ENCODE assay signal across 8 mouse cellular contexts in the genomic region with DNA sequence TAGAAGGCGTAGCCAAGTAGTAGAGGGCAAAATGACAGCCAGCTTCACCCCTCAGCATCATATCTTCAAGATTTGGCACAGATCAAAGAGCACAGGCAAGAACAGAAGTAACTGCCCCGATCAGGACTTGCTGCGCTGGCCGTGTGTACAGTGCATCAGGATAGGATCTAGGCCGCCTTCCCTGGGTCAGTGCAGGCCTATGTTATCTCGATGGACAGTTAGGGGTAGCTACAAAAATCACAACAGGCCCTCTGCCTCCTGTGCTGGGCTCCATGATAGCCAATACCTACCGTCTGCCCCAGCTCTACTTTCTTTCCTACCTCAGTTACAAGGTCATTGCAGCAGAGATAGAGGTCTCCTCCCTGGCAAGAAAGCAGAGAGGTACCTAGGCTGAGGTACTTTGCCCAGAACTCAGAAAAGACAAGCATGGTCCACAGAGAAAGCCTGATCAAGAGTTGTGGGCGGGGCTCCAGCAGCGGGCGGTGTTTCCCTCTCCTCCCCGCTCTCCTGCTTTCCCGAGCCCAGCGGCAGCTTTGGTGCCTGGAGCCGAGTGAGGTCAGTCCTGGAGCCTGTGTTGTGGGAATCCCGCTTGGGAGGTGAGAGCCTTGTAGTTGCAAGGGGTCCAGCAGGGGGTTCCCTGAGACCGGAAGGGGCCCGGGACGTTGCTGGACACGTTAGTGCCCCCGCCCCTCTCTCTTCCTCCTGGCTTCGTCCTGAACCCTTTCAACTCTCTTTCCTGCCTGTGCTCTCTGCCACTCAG. TPM values are rescaled to one million over a fixed set of nuclear protein-coding genes. Genes with fewer than 3 reads are reported as not detected.
A peak's percentile ranks its signal among the peaks of the same experiment; 100 is the strongest.
DNase-seq lines count a peak whose midpoint lies in the region; ATAC-seq lines count a peak whose summit lies in the region.

Gene Tlr5 (plus strand): TSS at position 502 of the 760 bp plus-strand sequence.

- peaks cover 30% of the 10 kb centered on the region for H3K4me1 ChIP-seq in hindbrain, embryonic 12.5 days
- H3K4me1 ChIP-seq in limb, embryonic 15.5 days: peaks cover 48% of the 10 kb centered on the region
- peaks cover 32% of the 10 kb centered on the region for H3K4me1 ChIP-seq in midbrain, embryonic 14.5 days (ENCODE audit: control insufficient read depth, insufficient read depth, low read length)

- H3K4me2 ChIP-seq in hindbrain, embryonic 12.5 days (replicated peaks): peak within 1 kb of the TSS; percentile 70
- peak within 1 kb of the TSS; percentile 88 for H3K4me2 ChIP-seq in limb, embryonic 15.5 days
- H3K4me2 ChIP-seq in midbrain, embryonic 14.5 days (ENCODE audit: low read length): peak within 1 kb of the TSS; percentile 47

- peak; percentile 18 for DNase-seq in thymus, postnatal 14 days
- no peak for DNase-seq in thymus, postnatal 25 days
- DNase-seq in forelimb bud, embryonic 11.5 days (ENCODE audit: low read depth, low spot score): peak; percentile 40
- DNase-seq in midbrain, embryonic 14.5 days: peak; percentile 67
- DNase-seq in urinary bladder, postnatal 25 days (ENCODE audit: low spot score): peak; percentile 56
- no peak for DNase-seq in layer of hippocampus, adult 9-10 months (ENCODE audit: low spot score)

- H3K9me3 ChIP-seq in hindbrain, embryonic 12.5 days (replicated peaks): no peaks in the 10 kb centered on the region
- H3K9me3 ChIP-seq in limb, embryonic 15.5 days: no peaks in the 10 kb centered on the region
- H3K9me3 ChIP-seq in midbrain, embryonic 14.5 days (ENCODE audit: control insufficient read depth, low read length): no peaks in the 10 kb centered on the region

- H3K9ac ChIP-seq in hindbrain, embryonic 12.5 days: peak within 1 kb of the TSS; percentile 50
- peak within 1 kb of the TSS; percentile 57 for H3K9ac ChIP-seq in limb, embryonic 15.5 days
- peak within 1 kb of the TSS; percentile 25; the same call in 1 of the 2 replicates for H3K9ac ChIP-seq in midbrain, embryonic 14.5 days (replicated peaks; ENCODE audit: low read length)

- ATAC-seq in hindbrain, embryonic 12.5 days (ENCODE audit: low FRiP score): peak; percentile 32; the same call in 1 of the 2 replicates
- ATAC-seq in limb, embryonic 15.5 days (ENCODE audit: insufficient number of reproducible peaks, low FRiP score, low TSS enrichment, low read depth): no peak
- no peak for ATAC-seq in midbrain, embryonic 14.5 days (ENCODE audit: low FRiP score, low TSS enrichment)

- H3K36me3 ChIP-seq in hindbrain, embryonic 12.5 days: no peaks in the 10 kb centered on the region
- H3K36me3 ChIP-seq in limb, embryonic 15.5 days: no peaks in the 10 kb centered on the region
- no peaks in the 10 kb centered on the region for H3K36me3 ChIP-seq in midbrain, embryonic 14.5 days (ENCODE audit: control insufficient read depth, insufficient read depth, low read length)

- H3K4me3 ChIP-seq in hindbrain, embryonic 12.5 days: peak within 1 kb of the TSS; percentile 36
- H3K4me3 ChIP-seq in limb, embryonic 15.5 days: peak within 1 kb of the TSS; percentile 51
- peak within 1 kb of the TSS; percentile 18 for H3K4me3 ChIP-seq in midbrain, embryonic 14.5 days (replicated peaks; ENCODE audit: low read depth, low read length)

- peaks cover 12% of the 10 kb centered on the region for H3K27me3 ChIP-seq in hindbrain, embryonic 12.5 days
- no peaks in the 10 kb centered on the region for H3K27me3 ChIP-seq in limb, embryonic 15.5 days
- no peaks in the 10 kb centered on the region for H3K27me3 ChIP-seq in midbrain, embryonic 14.5 days (ENCODE audit: control insufficient read depth, insufficient read depth, low read length)

- H3K27ac ChIP-seq in hindbrain, embryonic 12.5 days: no peak within 1 kb of the TSS; the same call in 1 of the 2 replicates
- peak within 1 kb of the TSS; percentile 54 for H3K27ac ChIP-seq in limb, embryonic 15.5 days
- H3K27ac ChIP-seq in midbrain, embryonic 14.5 days (replicated peaks; ENCODE audit: low read depth, low read length): peak within 1 kb of the TSS; percentile 43; the same call in 1 of the 2 replicates

- WGBS in hindbrain, embryonic 12.5 days: 20% methylated on average over 21 of the region's 21 CpGs
- WGBS in limb, embryonic 15.5 days: 16% methylated on average over 21 of the region's 21 CpGs
- 22% methylated on average over 21 of the region's 21 CpGs for WGBS in midbrain, embryonic 14.5 days

RNA-seq across cellular contexts. Expression of gene Tlr5, which starts in this region (rescaled TPM):
- polyA plus RNA-seq in hindbrain, embryonic 12.5 days (2016; fragmentation: Nextera tagmentation; extraction: Ambion mirVana): 0.23 and 0.56 TPM in 2 replicates
- 2.1 and 2.3 TPM in 2 replicates for polyA plus RNA-seq in limb, embryonic 15.5 days (2015; fragmentation: Nextera tagmentation; extraction: Ambion mirVana)
- 0.09 and 0.25 TPM in 2 replicates for polyA plus RNA-seq in midbrain, embryonic 14.5 days (2014; fragmentation: Nextera tagmentation; extraction: Ambion mirVana)

Comparison
In these comparisons a context has a peak if more than half of its experiments do, and no peak if none do; other contexts are left out.
1. DNase-seq: peak in thymus, postnatal 14 days (single experiment), forelimb bud, embryonic 11.5 days (single experiment) and urinary bladder, postnatal 25 days (single experiment); none in thymus, postnatal 25 days (single experiment) and layer of hippocampus, adult 9-10 months (single experiment).
2. Peak in ATAC-seq, H3K4me3 ChIP-seq, H3K9ac ChIP-seq and H3K4me2 ChIP-seq in hindbrain, embryonic 12.5 days; RNA of the gene not detected or under 1 TPM.
3. Peak in DNase-seq, H3K4me3 ChIP-seq, H3K27ac ChIP-seq, H3K9ac ChIP-seq and H3K4me2 ChIP-seq in midbrain, embryonic 14.5 days; RNA of the gene not detected or under 1 TPM.
4. Peak in every context shown above with its lines, with median percentiles within 50 percentile points of each other: H3K4me2 ChIP-seq, H3K4me3 ChIP-seq and H3K9ac ChIP-seq.